Mouse (Mus musculus): ENCODE measurements around the gene Ccdc24.

DNA sequence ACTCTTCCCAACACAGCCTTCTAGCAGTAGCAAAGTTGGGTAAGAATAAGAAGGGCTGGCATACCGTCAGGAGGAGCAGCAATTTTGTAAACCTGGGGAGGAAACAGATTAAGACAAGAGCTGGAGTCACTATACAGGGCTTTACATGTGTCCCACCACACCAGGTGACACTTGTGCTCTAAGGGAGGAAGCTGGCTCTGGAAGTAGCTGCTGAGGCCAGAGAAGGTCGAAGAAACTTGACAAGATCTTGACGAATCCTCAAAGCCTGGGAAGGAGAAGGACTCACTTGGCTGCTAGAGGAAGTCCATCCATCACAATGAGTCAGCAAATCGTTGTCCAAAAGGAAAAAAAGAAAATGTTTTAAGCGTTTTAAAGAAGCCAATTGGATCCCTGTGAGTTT lies 44.0 kb upstream of the Ccdc24 start:
- no peak for TF ChIP-seq CTCF (IDR thresholded peaks at IDR 0.05; ENCODE audit: extremely low read depth, insufficient read depth, insufficient read length, insufficient replicate concordance)
- TF ChIP-seq POLR2A (IDR thresholded peaks at IDR 0.05; ENCODE audit: low read depth, low read length) = no peak

All from spleen, adult 2 months (tissue).